Mouse (Mus musculus): ENCODE results near the gene Sipa1. TPM values are rescaled to one million over a fixed set of nuclear protein-coding genes. Genes with fewer than 3 reads are reported as not detected.

Gene Sipa1
- polyA plus RNA-seq, 1 experiment from 2014 or later: 19.1 TPM

- H3K9ac ChIP-seq: peak overlapping the region; percentile 93
- peak overlapping the region; percentile 94 for H3K27ac ChIP-seq (replicated peaks)
- ATAC-seq (ENCODE audit: low read depth): no peak
- no peaks in the 10 kb centered on the region for H3K27me3 ChIP-seq
- no peaks in the 10 kb centered on the region for H3K9me3 ChIP-seq
- peak overlapping the region; percentile 94 for H3K4me2 ChIP-seq
- 45% methylated on average over 12 of the region's 12 CpGs for WGBS
- H3K36me3 ChIP-seq: peaks cover 31% of the 10 kb centered on the region
- peak overlapping the region; percentile 80 for H3K4me3 ChIP-seq
- peaks cover 28% of the 10 kb centered on the region for H3K4me1 ChIP-seq (replicated peaks)
Observed at GRCm38 (mm10) chr19:5636571-5637041, 26.9 kb downstream of the Sipa1 start.

DNA sequence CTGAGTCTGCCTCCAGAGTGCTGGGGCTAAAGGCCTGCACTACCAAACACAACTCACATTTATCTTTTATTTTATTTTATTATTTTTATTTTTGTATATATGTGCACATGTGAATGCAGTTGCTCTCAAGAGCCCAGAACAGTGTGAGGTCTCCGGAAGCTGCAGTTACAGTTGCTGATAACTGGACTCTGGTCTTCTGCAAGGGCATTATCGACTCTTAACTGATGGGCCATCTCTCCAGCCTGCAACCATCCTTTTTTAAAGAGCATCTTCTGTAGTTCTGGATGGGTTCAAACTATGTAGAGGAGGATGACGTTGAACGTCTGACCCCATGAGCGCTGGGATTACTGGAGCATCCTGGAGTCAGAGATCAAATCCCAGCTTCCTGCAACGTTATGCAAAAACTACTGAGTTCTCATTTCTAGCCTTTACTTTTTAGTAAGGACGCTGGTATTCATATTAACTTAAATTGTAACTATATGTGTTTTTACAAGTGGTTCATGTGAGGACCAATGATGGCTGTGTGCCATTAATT is 27.4 kb downstream of the Sipa1 start:
- Histone ChIP-seq H3K27me3 (no peaks in the 10 kb centered on the region), H3K36me3 (peaks cover 26% of the 10 kb centered on the region), H3K4me1 (replicated peaks) (peaks cover 28% of the 10 kb centered on the region), H3K27ac (replicated peaks) (no peak overlapping the region), H3K9ac (peak overlapping the region; percentile 93; the same call in 1 of the 2 replicates), H3K9me3 (no peaks in the 10 kb centered on the region), H3K4me3 (peak overlapping the region; percentile 80), H3K4me2 (peak overlapping the region; percentile 94)
- no peak for ATAC-seq (ENCODE audit: low read depth)
- 87% methylated on average over 7 of the region's 7 CpGs for WGBS

- WGBS: 74% methylated on average over 9 of the region's 9 CpGs
- no peaks in the 10 kb centered on the region for H3K9me3 ChIP-seq
- no peak overlapping the region for H3K4me2 ChIP-seq
- H3K36me3 ChIP-seq: no peaks in the 10 kb centered on the region
- no peak overlapping the region for H3K27ac ChIP-seq (replicated peaks)
- no peak overlapping the region for H3K4me3 ChIP-seq
- no peak overlapping the region for H3K9ac ChIP-seq
- no peaks in the 10 kb centered on the region for H3K27me3 ChIP-seq
- peaks cover 11% of the 10 kb centered on the region for H3K4me1 ChIP-seq (replicated peaks)
- no peak for ATAC-seq (ENCODE audit: low read depth)
Observed at GRCm38 (mm10) chr19:5632120-5632519, 31.4 kb downstream of the Sipa1 start.

DNA sequence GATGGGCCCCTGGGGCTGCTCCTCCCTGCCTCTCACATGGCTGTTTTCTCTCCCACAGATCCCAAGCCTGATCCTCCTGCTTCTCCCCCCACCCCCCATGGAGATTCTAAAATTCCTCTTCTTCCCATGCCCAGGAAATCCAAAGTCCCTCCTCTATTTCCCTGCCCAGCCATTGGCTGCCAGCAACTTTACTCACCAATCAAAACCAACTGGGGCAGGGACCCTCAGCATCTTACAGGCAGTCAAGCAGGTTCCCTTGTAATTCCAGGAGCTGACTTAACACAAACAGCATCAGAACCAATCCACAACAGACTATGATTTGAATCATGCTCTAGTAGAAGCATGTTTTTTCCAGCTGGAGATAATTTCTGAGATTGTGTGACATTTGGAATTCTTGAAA is 33.6 kb downstream of the Sipa1 start:
- Histone ChIP-seq H3K9me3 (no peaks in the 10 kb centered on the region), H3K4me3 (no peak overlapping the region), H3K4me2 (no peak overlapping the region), H3K27me3 (no peaks in the 10 kb centered on the region), H3K36me3 (no peaks in the 10 kb centered on the region), H3K27ac (replicated peaks) (no peak overlapping the region), H3K9ac (no peak overlapping the region), H3K4me1 (replicated peaks) (no peaks in the 10 kb centered on the region)
- no peak for ATAC-seq (ENCODE audit: low read depth)

DNA sequence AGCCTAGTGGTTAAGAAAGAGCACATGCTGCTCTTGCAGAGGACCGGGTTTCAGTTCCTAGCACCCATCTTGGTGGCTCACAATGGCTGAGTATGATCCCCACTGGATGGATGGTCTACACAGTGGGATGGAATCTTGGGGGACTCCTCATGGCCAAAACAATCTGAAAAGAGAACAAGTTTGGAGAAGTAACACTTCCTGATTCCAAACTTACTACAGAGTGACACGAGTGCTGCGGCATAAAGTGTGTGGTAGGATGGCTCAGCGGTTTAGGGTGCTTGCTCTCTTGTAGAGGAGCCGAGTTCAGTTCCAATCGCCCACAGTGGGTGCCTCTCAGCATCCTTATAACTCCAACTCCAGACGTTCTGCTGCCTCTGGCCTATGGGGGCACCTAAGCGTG is 38.2 kb downstream of the Sipa1 start:
- H3K9me3 ChIP-seq: no peaks in the 10 kb centered on the region
- 90% methylated on average over 8 of the region's 8 CpGs for WGBS
- H3K4me1 ChIP-seq (replicated peaks): no peaks in the 10 kb centered on the region
- no peak overlapping the region for H3K4me3 ChIP-seq
- H3K9ac ChIP-seq: no peak overlapping the region
- H3K27ac ChIP-seq (replicated peaks): no peak overlapping the region
- H3K4me2 ChIP-seq: no peak overlapping the region
- no peaks in the 10 kb centered on the region for H3K36me3 ChIP-seq
- no peak for ATAC-seq (ENCODE audit: low read depth)
- no peaks in the 10 kb centered on the region for H3K27me3 ChIP-seq

DNA sequence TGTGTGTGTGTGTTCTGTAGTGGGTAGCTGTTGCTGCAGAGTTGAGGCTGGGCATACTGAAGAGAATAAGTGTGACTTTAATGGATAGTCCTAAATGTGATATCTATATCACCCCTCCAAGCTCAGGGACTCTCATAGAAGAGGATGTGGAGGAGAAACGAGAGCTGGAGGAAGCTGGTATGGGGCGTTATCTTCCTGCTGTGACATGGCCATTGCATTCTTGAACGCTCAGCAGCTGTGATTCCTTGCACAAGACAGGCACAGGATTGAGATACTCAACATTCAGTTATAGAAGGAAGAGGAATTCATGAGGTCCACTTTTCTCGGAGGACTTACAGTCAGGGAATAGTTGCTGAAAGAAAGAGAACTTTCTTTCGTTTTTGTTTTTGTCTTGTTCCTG is 41.6 kb downstream of the Sipa1 start:
- no peak for ATAC-seq (ENCODE audit: low read depth)
- H3K27ac ChIP-seq (replicated peaks): no peak overlapping the region
- 77% methylated on average over 5 of the region's 5 CpGs for WGBS
- H3K36me3 ChIP-seq: no peaks in the 10 kb centered on the region
- no peak overlapping the region for H3K4me2 ChIP-seq
- H3K9ac ChIP-seq: no peak overlapping the region
- H3K27me3 ChIP-seq: peaks cover 15% of the 10 kb centered on the region; the same call in 1 of the 2 replicates
- no peak overlapping the region for H3K4me3 ChIP-seq
- no peaks in the 10 kb centered on the region for H3K4me1 ChIP-seq (replicated peaks)
- no peaks in the 10 kb centered on the region for H3K9me3 ChIP-seq

GRCm38 (mm10) chr19:5620007-5620406 is 43.5 kb downstream of the Sipa1 start:
- ATAC-seq (ENCODE audit: low read depth): no peak
- peaks cover 24% of the 10 kb centered on the region for H3K27me3 ChIP-seq

DNA sequence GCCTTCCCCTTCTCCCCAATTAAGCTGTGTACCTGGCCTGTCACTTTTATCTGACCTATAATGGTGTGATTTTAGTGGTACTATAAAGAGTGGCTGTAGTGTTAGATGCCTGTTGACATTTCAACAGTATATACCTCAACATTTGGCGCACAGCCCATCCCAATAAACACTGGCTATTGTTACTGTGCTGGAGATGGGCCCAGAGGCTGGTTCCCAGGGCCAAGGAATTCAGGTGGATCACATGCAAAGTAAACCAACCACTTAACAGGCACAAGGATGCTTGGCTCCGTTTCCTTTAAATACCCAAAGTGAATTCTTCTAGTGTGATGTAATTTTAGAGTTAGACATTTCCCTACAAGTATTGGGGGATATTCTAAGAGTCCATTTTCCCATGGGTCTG is 48.6 kb downstream of the Sipa1 start:
- H3K9ac ChIP-seq: no peak overlapping the region
- H3K4me3 ChIP-seq: no peak overlapping the region
- no peaks in the 10 kb centered on the region for H3K36me3 ChIP-seq
- ATAC-seq (ENCODE audit: low read depth): no peak
- no peak overlapping the region for H3K27ac ChIP-seq (replicated peaks)
- H3K4me2 ChIP-seq: no peak overlapping the region
- H3K9me3 ChIP-seq: no peaks in the 10 kb centered on the region
- H3K27me3 ChIP-seq: peaks cover 36% of the 10 kb centered on the region
- WGBS: 61% methylated on average over 2 of the region's 2 CpGs
- peaks cover 10% of the 10 kb centered on the region for H3K4me1 ChIP-seq (replicated peaks)

More at GRCm38 (mm10) chr19:5620007-5620406, 43.5 kb downstream of the Sipa1 start:
- no peak overlapping the region for H3K9ac ChIP-seq
- no peak overlapping the region for H3K4me2 ChIP-seq
- H3K27ac ChIP-seq (replicated peaks): no peak overlapping the region
- WGBS: 91% methylated on average over 4 of the region's 4 CpGs
- no peaks in the 10 kb centered on the region for H3K36me3 ChIP-seq
- H3K4me3 ChIP-seq: no peak overlapping the region
- no peaks in the 10 kb centered on the region for H3K4me1 ChIP-seq (replicated peaks)
- H3K9me3 ChIP-seq: no peaks in the 10 kb centered on the region

DNA sequence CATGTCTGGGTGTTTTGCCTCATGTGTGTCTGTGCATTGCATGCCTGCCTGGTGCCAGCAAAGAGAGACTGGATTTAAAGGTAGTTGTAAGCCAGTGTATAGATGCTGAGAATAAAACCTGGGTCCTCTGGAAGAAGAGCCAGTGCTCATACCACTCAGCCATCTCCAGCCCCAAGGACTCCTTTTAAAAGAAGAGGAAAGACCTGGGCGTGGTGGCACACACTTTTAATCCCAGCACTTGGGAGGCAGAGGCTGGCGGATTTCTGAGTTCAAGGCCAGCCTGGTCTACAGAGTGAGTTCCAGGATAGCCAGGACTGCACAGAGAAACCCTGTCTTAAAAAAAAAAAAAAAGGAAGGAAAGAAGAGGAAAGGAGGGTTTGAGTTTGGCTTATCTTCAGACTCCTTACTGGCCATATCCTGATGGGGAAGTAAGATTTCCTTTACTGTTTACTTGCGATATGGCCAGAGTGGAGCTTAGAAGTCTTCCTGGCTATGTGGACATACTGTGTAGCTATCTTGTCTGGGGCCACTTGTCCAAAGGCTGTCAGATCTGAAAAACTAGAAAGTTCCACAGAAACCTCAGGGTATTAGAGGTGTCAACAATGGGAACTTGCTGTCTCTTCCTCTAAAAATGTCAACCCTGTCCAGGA is 50.6 kb downstream of the Sipa1 start:
- H3K27me3 ChIP-seq: peaks cover 25% of the 10 kb centered on the region
- H3K4me3 ChIP-seq: no peak overlapping the region
- H3K27ac ChIP-seq (replicated peaks): no peak overlapping the region
- H3K9ac ChIP-seq: no peak overlapping the region
- ATAC-seq (ENCODE audit: low read depth): no peak
- WGBS: 71% methylated on average over 3 of the region's 3 CpGs
- H3K4me1 ChIP-seq (replicated peaks): peaks cover 25% of the 10 kb centered on the region
- H3K4me2 ChIP-seq: no peak overlapping the region
- H3K9me3 ChIP-seq: no peaks in the 10 kb centered on the region
- peaks cover 11% of the 10 kb centered on the region for H3K36me3 ChIP-seq

- no peak for ATAC-seq (ENCODE audit: low read depth)
- peaks cover 20% of the 10 kb centered on the region for H3K36me3 ChIP-seq
- no peaks in the 10 kb centered on the region for H3K9me3 ChIP-seq
- WGBS: 90% methylated on average over 1 of the region's 1 CpGs
- peaks cover 31% of the 10 kb centered on the region for H3K4me1 ChIP-seq (replicated peaks)
- H3K4me3 ChIP-seq: no peak overlapping the region
- H3K9ac ChIP-seq: no peak overlapping the region
- no peak overlapping the region for H3K4me2 ChIP-seq
- H3K27ac ChIP-seq (replicated peaks): no peak overlapping the region
- H3K27me3 ChIP-seq: peaks cover 22% of the 10 kb centered on the region
Observed at GRCm38 (mm10) chr19:5611973-5612372, 51.5 kb downstream of the Sipa1 start.

DNA sequence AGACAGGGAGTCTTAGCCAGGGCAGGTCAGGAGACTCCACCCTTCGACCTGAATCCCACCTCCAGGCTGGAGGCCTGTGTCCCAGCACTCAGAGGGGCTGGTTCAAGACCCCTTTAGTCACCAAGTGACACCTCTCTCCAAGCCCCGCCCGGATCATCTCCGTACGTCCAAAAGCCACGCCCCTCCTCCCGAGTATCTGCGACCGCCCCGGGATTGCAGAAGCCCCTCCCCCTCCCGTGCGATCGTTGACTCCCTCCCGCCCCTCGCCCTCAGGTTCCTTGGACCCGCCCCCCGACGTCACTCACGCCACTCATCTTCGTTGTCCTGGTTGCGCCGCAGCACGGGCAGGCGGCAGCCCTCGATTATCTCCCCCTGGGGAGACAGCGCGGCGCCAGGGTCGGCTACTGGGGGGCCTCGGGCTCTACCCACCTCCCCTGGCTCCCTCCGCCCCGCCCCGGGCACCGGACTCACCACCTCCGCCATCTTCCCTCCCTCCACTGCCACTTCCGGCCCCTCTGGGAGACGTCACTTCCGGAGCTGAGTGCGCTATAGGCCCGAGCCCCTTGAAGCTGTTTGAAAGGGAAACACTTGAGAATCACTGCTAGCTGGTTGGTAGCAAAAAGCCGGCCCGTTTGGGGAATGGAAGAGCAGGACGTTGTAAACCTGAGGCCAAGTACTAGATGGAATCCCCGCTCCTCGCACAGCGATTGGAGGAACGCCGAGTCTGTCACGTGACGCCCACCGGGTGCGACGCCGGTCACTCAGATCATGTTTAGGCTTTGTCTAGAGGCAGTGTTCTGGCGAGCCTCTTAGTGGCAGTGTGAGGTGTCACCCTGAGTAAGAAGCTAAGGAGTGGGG is 53.7 kb downstream of the Sipa1 start, which contains the start of gene Kat5:
TSS of gene Kat5 (minus strand) at position 691 of the 858 bp plus-strand sequence.
- Histone ChIP-seq H3K4me2 (peak within 1 kb of the TSS; percentile 76), H3K4me3 (peak within 1 kb of the TSS; percentile 58), H3K4me1 (replicated peaks) (peaks cover 31% of the 10 kb centered on the region), H3K9ac (peak within 1 kb of the TSS; percentile 85), H3K9me3 (no peaks in the 10 kb centered on the region), H3K36me3 (peaks cover 42% of the 10 kb centered on the region), H3K27me3 (peaks cover 9% of the 10 kb centered on the region; the same call in 1 of the 2 replicates), H3K27ac (replicated peaks) (peak within 1 kb of the TSS; percentile 98)
- ATAC-seq (ENCODE audit: low read depth): peak; percentile 93
- WGBS: under 1% methylated on average over 53 of the region's 55 CpGs

- no peaks in the 10 kb centered on the region for H3K9me3 ChIP-seq
- ATAC-seq (ENCODE audit: low read depth): no peak
- H3K9ac ChIP-seq: peak overlapping the region; percentile 85
- H3K4me2 ChIP-seq: peak overlapping the region; percentile 76
- H3K4me1 ChIP-seq (replicated peaks): peaks cover 31% of the 10 kb centered on the region
- H3K27me3 ChIP-seq: peaks cover 9% of the 10 kb centered on the region; the same call in 1 of the 2 replicates
- H3K27ac ChIP-seq (replicated peaks): peak overlapping the region; percentile 98
- WGBS: 66% methylated on average over 10 of the region's 10 CpGs
- H3K4me3 ChIP-seq: peak overlapping the region; percentile 58
- H3K36me3 ChIP-seq: peaks cover 48% of the 10 kb centered on the region
Observed at GRCm38 (mm10) chr19:5609171-5609546, 54.3 kb downstream of the Sipa1 start.
